Mouse (Mus musculus) heart, postnatal 0 days (tissue): ENCODE measurements around the gene Egfr.

ENCODE experiments used
- CTCF ChIP-seq: IDR thresholded peaks from 2 replicates; pipeline ENCODE4 v1.5.1; 2016; ENCODE audit warnings: antibody characterized with exemption, control low read depth, low read depth
- EP300 ChIP-seq: IDR thresholded peaks from 2 replicates; pipeline ENCODE4 v1.6.1; 2016; ENCODE audit warnings: antibody characterized with exemption, low read depth

- TF ChIP-seq CTCF (no peak), EP300 (no peak)
Measured at GRCm38 (mm10) chr11:16838772-16839171, 86.8 kb downstream of the Egfr start.
